Mouse (Mus musculus) gastrocnemius, postnatal 36 days (tissue): Measurements from ENCODE around the gene Ranbp1. TPM values are rescaled to one million over a fixed set of nuclear protein-coding genes. Genes with fewer than 3 reads are reported as not detected.
"Not testable (repeated sequence)": the region's sequence is repeated elsewhere in the genome, so short reads cannot be mapped to it uniquely, and the experiment has no call there.

Experiments
- DNase-seq, 2 experiments: peaks; one replicate each; pipeline ENCODE4 v3.0.0; 2022
- intact Hi-C: fragments of 180-260 bp; cut with DNase I; formaldehyde crosslinking; loops from one replicate; pipeline ENCODE4 v1.15.1; 2025
- microRNA-seq, 2 experiments: library from miRNA; unstranded; fragments of <30 nt; microRNA quantifications; one replicate each; pipeline ENCODE4 v1.2.0; 2021
- total RNA-seq, 2 experiments: library from RNA; stranded (reverse); gene quantifications; 2 replicates each; pipeline ENCODE4 v1.2.3; 2021

Ranbp1 gene
- total RNA-seq, 2 experiments from 2014 or later = 18.3 to 20.6 TPM

GRCm38 (mm10) chr16:18211417-18212171 lies 36.9 kb downstream of the Ranbp1 start:
- DNase-seq = peak; percentile 78 to 85
- intact Hi-C loops = loop anchor here (1.0 to 5.0 kb wide), 3 partner anchors 35 to 159 kb away; partner anchors contain the start of gene Dgcr6

DNA sequence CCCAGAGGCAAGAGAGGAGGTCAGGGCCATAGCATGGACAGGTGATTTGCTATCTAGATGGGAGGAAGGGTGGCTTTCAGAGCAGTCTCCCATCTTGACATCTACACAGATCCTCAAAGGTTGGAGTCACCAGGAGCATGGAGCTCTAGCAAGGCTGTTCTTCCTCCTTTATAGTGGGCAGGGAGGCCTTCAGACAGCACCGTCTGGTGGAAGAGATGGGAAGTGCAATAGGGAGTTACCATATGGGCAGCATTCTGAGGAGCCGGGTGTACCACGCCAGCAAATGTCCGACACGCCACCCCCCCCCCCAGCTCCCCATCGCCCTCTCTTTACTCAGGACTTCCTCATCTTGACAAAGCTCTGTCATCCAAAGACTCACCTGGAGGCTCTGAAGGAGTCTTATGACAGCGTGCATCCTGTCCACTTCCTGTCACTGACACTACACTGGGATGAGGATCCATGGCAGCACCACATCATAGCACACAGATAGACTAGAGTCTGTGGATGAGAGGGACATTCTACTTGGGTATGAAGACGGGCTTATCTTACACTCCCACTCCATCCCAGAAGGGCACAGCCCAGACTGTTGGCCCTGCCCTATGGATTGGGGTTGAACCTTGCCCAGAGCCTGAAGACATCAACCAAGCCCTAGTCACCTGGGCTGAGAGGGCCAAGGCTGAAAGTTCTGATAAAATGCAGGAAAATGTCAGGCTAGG lies 37.7 kb downstream of the Ranbp1 start:
- intact Hi-C loops = loop anchor here (2.0 to 5.0 kb wide), 2 partner anchors 34 to 159 kb away; partner anchors contain the start of gene Dgcr6
- DNase-seq = peak in 1 of 2 experiments; percentile 54

GRCm38 (mm10) chr16:18203430-18204091 lies 45.0 kb downstream of the Ranbp1 start:
- no peak for DNase-seq
- intact Hi-C loops = no loop called here

DNA sequence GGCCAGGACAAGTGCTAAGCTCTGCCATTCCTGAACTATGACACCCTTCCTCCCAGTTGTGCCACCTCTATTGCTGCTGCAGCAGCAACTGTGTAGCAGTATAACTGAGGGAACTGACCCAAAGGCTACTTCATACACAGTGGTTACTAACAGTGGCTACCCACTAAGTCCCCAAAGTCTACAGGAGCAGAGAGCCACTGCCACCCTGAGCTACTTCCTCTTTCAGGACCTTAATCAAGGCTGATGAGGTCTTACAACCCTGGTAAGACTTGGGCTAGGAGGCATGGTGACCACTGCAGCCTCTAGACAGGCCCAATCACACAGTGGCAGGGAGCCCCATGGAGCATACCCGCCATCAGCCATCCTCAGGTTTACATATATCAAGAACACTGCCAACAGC lies 46.5 kb downstream of the Ranbp1 start:
- intact Hi-C loops = no loop called here
- no peak for DNase-seq

DNA sequence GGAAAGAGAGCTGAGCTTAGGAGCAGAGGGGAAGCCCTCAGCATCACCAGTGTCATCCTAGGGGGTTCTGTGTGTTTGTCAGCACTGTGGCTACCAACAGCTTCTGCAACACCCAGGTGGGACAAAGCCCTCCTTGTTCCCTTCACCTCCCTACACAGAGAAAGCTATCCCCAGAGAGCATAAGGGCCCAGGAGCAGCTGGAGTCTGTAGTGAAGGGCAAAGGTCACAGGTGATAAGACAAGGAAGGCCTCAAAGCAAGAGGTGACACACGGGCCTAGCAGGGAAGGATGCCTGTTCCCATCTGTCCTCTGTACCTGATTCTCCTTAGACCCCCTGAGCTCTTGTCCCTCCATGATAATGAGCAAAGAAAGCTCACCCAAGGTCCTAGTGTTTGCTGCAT lies 46.9 kb downstream of the Ranbp1 start:
- DNase-seq = no peak

GRCm38 (mm10) chr16:18200062-18200461 lies 48.5 kb downstream of the Ranbp1 start:
- intact Hi-C loops = no loop called here
- DNase-seq = no peak

More for the DNA sequence above, 46.9 kb downstream of the Ranbp1 start:
- intact Hi-C loops = no loop called here

- no peak for DNase-seq
- intact Hi-C loops = no loop called here
Measured at GRCm38 (mm10) chr16:18198365-18199098, 50.0 kb downstream of the Ranbp1 start.

DNA sequence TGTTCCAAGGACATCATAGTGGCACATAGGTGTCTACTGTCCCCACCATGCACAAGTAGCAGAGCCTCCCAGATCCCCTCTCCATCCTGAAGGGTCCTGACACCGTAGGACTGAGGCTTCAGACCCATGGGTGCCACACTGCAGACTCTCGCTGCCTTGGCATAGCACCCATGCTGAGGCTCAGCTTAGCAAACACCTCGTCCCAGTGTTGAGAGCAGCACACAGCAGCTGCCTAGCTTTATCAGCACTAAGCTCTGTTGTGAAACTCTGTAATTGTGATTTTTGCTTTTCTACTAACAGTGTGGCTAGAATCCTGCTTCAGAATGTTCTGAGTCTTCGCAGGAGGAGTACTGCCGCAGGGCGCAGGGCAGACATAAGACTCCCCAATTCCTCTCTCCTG lies 50.7 kb downstream of the Ranbp1 start:
- DNase-seq = no peak
- intact Hi-C loops = no loop called here

- intact Hi-C loops, DNase-seq: not testable (repeated sequence)
Measured at GRCm38 (mm10) chr16:18195561-18195960, 53.0 kb downstream of the Ranbp1 start.

- DNase-seq = peak in 1 of 2 experiments; percentile 46
- intact Hi-C loops = no loop called here
Measured at GRCm38 (mm10) chr16:18195068-18195467, 53.5 kb downstream of the Ranbp1 start.

DNA sequence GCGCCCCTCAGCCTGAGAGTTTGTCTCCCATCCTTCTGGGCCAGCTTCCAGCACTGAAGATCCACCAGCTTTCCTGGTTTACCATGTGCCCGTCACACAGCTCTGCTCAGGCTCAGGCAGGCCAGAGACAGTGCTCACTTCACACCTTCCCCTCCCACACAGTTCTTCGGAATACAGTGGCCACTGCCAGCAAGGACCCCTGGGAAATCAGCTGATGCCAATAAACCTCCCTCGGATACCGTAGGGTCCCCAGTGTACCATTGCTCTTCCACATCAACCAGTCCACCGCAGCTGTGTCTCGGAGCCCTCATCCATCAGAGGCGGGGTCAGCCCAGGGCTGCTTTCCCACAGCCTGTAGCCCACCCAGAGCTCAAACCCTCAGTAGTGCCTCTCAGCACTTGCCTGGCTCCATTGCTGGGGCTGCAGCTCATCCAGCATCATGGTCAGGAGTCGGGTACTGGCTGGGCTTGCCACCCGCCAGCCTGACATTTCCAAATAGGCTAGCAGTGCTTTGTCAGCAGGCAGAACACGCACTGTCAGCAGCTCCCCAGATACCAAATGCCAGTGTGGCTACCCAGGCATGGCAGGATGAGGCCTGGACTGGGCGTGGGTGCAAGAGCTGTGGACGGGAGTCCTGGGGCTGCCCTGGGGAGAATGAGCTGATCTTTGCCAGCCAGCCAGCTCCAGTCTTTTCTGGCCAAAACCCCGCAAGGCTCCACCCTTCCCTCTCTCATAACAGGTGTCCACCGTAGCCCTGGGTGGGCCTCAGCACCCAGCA lies 54.1 kb downstream of the Ranbp1 start:
- peak; percentile 34 to 42 for DNase-seq
- intact Hi-C loops = no loop called here

GRCm38 (mm10) chr16:18191006-18191405 lies 57.5 kb downstream of the Ranbp1 start:
- intact Hi-C loops = no loop called here
- DNase-seq = no peak

Small RNA genes lying within 50 kb of the gene (microRNA-seq; reads per million reads assigned to microRNA genes)
- gene Gm24572 (0 to 0.72 reads per million in 2 experiments), gene Mir1306 (64.8 to 80.9 reads per million in 2 experiments)

Other genes with a start within 250 kb of the Ranbp1 start
- 10 to 100 TPM; 29.3 to 36.3 TPM for gene Dgcr6, start 195.9 kb downstream of the Ranbp1 start, total RNA-seq
- 10 to 100 TPM in 1 of 2 experiments, 1 to 10 TPM in 1; 8.5 to 13.3 TPM for gene Prodh, start 158.5 kb downstream of the Ranbp1 start, total RNA-seq
- gene Rtn4r, start 121.1 kb downstream of the Ranbp1 start, total RNA-seq = under 1 TPM in 1 of 2 experiments, not detected in 1; 0.17 TPM
- not detected for gene Ccdc188, start 30.9 kb downstream of the Ranbp1 start, total RNA-seq
- gene Zdhhc8, start 13.6 kb downstream of the Ranbp1 start, total RNA-seq = 10 to 100 TPM; 23.1 to 23.4 TPM
- 10 to 100 TPM in 1 of 2 experiments, 1 to 10 TPM in 1; 8.8 to 10.4 TPM for gene Trmt2a, start 53 bp downstream of the Ranbp1 start, total RNA-seq
- gene Gm49776, start 9.6 kb upstream of the Ranbp1 start, total RNA-seq = not detected
- 10 to 100 TPM; 13.8 to 14.6 TPM for gene Dgcr8, start 40.5 kb upstream of the Ranbp1 start, total RNA-seq
- 10 to 100 TPM; 40.3 to 51.5 TPM for gene Tango2, start 99.4 kb upstream of the Ranbp1 start, total RNA-seq
- gene Arvcf, start 99.5 kb upstream of the Ranbp1 start, total RNA-seq = 10 to 100 TPM; 10.2 to 14.3 TPM
- 10 to 100 TPM; 16.4 to 17.6 TPM for gene Txnrd2, start 177.7 kb upstream of the Ranbp1 start, total RNA-seq
- 10 to 100 TPM; 35.4 to 38.4 TPM for gene Comt, start 178.1 kb upstream of the Ranbp1 start, total RNA-seq
- gene Gnb1l, start 250.0 kb upstream of the Ranbp1 start, total RNA-seq = 1 to 10 TPM; 3.6 to 3.8 TPM